Mouse (Mus musculus): ENCODE measurements around the gene A930033H14Rik. TPM values are rescaled to one million over a fixed set of nuclear protein-coding genes. Genes with fewer than 3 reads are reported as not detected.

Gene A930033H14Rik
- polyA plus RNA-seq, 1 experiment: 1.9 TPM

DNA sequence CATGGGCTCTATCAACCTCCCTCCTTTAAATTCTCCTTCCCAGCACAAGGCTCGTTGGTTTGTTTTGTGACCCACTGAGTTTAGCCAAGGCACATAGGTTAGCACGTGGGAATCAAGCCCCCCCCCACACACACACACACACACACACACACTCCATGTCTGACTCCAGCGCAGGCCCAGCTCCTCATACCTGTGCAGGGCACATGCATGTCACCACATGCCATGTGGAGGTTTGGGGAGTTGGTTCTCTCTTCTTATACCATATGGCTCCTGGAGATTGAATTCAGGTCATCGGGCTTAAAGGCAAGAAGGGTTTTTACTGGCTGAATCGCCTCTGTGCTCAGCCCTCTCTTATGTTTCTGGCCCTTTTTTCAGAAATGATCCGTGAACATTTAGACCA lies 38.4 kb upstream of the A930033H14Rik start:
- DNase-seq (ENCODE audit: low read depth): no peak
- TF ChIP-seq POLR2A (IDR thresholded peaks at IDR 0.05; ENCODE audit: borderline replicate concordance, extremely low read depth, insufficient read depth, insufficient read length, poor library complexity, severe bottlenecking): no peak
- TF ChIP-seq CTCF (IDR thresholded peaks at IDR 0.05; ENCODE audit: borderline replicate concordance, extremely low read depth, insufficient read depth, insufficient read length): no peak

DNA sequence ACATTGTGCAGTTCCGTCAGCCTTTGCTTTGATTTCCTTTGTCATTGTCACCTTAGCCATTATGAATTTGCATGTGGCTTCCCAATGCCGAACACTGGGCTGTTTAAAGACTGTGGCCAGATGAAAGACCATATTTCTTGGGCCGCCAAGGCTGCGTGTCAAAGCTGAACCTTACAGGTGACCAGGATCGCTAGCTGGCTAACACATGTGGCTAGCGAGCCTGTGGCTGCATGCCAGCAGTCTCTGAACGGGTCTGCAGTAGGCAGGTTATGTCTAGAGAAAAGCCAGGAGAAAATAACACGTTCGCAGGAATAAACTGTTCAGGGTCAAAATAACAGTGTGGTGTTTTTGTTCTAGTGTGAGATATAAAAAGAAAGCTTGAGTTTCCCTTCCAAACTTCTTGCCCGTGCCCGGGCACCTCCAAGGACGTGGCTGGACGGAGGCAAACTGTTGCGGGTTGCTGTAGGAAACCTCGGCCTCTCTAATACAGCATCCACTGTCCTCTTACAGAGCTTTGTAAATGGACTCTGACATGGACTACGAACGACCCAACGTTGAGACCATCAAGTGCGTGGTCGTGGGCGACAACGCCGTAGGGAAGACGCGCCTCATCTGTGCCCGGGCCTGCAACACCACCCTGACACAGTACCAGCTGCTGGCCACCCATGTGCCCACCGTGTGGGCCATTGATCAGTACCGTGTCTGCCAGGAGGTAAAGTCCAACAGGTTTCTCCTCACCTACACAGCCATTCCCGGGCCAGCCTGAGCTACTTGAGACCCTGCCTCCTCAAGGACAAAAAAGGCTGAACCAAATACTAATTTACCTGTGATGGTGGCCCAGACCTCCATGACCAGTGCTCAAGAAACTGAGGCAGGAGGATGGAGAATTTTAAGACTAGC lies 35.6 kb upstream of the A930033H14Rik start:
- TF ChIP-seq POLR2A (IDR thresholded peaks at IDR 0.05; ENCODE audit: borderline replicate concordance, extremely low read depth, insufficient read depth, insufficient read length, poor library complexity, severe bottlenecking): no peak
- peak; percentile 18 for DNase-seq (ENCODE audit: low read depth)

DNA sequence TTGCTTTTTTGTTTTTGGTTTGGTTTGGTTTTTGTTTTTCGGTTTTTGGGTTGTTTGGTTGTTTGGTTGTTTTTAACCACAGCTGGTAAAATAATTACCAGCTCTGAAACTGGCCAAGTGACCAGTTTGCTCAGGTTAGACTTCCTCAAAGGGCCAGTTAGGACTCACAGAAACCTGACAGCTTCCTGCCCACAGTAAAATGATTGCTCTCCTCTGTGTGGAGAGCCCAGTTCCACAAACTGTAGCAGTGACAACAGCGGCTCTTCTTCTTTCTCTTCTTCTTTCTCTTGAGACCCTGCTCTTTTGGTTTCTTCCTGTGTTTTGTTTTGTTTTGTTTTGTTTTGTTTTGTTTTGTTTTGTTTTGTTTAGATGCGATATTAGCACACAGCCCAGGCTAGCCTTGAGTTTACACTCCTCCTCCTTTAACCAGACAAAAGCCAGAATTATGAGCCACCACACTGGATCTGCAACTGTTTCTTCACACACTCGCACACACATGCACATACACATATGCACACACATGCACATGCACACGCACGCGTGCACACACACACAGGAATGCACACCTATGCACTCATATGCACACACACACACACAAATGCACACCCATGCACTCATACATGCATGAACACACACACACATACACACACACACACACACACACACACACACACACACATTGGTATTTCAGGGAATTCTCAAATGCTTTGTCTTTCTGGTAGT lies 34.6 kb upstream of the A930033H14Rik start:
- DNase-seq (ENCODE audit: low read depth): no peak
- no peak for TF ChIP-seq CTCF (IDR thresholded peaks at IDR 0.05; ENCODE audit: borderline replicate concordance, extremely low read depth, insufficient read depth, insufficient read length)
- no peak for TF ChIP-seq POLR2A (IDR thresholded peaks at IDR 0.05; ENCODE audit: borderline replicate concordance, extremely low read depth, insufficient read depth, insufficient read length, poor library complexity, severe bottlenecking)

DNA sequence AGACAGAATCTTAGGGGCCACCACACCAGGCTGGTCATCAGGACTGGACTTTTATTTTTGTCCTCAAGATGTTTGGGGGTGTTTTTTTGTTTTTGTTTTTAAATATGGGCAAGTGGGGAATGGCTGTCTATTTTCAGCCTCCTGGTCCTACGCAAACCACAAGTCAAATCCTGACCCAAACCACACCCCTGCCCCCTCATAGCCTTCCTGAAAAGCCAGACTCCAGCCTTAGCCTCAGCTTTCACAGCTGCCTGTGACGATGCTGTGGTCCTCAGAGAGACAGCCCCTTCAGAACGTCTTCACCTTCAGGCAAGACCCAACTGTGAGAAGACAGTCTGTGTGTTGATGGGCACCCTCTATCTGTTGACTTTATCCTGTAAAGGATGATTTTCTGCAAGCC lies 33.9 kb upstream of the A930033H14Rik start:
- DNase-seq (ENCODE audit: low read depth): no peak
- TF ChIP-seq CTCF (IDR thresholded peaks at IDR 0.05; ENCODE audit: borderline replicate concordance, extremely low read depth, insufficient read depth, insufficient read length) (no peak), POLR2A (IDR thresholded peaks at IDR 0.05; ENCODE audit: borderline replicate concordance, extremely low read depth, insufficient read depth, insufficient read length, poor library complexity, severe bottlenecking) (no peak)

DNA sequence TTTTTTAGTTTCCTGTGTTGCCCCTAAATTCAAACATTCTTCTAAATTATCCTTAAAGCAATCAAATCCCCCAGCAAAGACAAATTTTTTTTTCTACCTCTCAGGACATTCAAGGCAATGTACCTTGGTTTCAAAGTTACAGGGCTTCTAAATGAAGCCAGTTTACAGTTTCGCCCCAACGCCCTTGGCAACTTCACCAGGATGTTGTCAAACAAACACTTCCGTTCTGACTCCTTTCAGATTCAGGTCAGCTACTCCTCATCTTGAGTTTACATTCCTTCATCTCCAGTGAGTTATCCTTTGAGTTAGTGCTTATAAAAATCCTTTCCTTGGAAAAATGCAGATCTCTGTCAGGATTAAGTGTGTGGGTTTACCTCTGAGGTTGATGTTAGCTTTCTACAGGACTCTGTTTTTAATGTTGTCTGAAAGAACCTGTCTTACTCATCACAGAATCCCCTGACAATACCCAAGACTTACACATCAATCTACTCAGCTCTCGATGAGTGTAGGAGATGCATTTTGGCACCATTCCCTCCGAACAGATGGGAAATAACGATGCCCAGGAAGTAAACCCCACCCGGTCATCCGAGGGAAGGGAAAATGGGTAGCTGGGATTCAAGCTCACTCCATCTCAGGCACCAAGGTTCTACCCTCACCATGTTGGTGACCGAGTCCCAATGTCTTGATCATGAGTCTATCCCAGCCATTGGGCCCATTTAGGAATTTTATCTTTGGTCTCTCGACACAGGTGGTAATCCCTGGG lies 33.2 kb upstream of the A930033H14Rik start:
- no peak for TF ChIP-seq POLR2A (IDR thresholded peaks at IDR 0.05; ENCODE audit: borderline replicate concordance, extremely low read depth, insufficient read depth, insufficient read length, poor library complexity, severe bottlenecking)
- TF ChIP-seq CTCF (IDR thresholded peaks at IDR 0.05; ENCODE audit: borderline replicate concordance, extremely low read depth, insufficient read depth, insufficient read length): no peak
- peak; percentile 29 for DNase-seq (ENCODE audit: low read depth)

DNA sequence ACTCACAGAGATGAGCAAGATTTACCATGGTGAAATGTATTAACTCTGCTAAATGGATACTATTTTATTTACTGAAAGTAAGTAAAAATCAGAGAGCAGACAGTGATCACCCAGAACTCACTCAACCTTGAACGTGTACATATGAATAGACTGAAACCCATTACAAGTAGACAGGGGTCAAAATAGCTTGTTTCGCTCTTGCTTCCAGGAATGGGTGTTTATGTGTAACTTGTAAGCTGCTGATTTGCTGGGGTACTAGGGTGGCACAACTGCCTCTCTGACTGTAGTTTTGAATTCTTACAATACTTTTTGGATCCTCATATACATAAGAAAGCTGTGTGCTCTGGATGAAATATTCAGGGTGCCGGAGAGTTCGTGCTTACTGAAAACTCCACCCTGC lies 32.3 kb upstream of the A930033H14Rik start:
- TF ChIP-seq CTCF (IDR thresholded peaks at IDR 0.05; ENCODE audit: borderline replicate concordance, extremely low read depth, insufficient read depth, insufficient read length): no peak
- TF ChIP-seq POLR2A (IDR thresholded peaks at IDR 0.05; ENCODE audit: borderline replicate concordance, extremely low read depth, insufficient read depth, insufficient read length, poor library complexity, severe bottlenecking): no peak
- no peak for DNase-seq (ENCODE audit: low read depth)

DNA sequence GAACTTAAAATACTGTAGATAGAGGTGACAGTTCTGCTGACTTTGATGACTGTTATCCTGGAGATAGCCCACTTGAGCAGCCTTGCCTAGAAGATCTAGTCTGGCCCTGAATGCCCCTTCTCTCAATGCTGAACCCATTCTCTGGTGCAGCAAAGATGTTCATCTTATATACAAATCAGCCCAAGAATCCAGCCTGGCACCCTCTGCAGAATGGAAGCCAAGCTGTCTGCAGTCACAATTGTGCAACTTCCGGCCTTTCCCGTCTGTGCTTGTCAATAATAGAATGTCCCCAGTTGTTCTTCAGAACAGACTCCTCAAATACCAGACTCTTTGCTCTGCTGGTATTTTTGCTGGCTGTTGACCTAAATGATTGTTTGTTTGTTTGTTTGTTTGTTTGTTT lies 27.6 kb upstream of the A930033H14Rik start:
- TF ChIP-seq CTCF (IDR thresholded peaks at IDR 0.05; ENCODE audit: borderline replicate concordance, extremely low read depth, insufficient read depth, insufficient read length): no peak
- no peak for TF ChIP-seq POLR2A (IDR thresholded peaks at IDR 0.05; ENCODE audit: borderline replicate concordance, extremely low read depth, insufficient read depth, insufficient read length, poor library complexity, severe bottlenecking)
- DNase-seq (ENCODE audit: low read depth): no peak

DNA sequence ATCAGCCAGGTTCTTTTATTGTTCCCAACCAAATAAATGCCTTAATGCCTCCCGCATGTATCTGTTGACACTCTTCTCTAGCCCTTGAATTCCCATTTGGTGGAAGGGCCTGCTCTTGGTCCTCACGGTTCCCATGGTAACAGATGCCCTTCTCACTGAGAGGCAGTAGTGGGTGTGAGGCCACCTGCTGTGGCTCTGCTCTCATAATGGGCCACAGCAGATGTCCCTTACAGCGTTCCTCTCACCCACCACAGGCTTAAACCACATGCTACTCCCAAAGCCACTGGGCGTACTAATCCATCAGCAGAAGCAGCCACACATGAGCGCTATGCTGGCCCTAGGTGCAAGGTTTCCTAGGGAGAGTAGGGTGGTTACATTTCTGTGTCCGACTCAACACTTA lies 25.4 kb upstream of the A930033H14Rik start:
- no peak for TF ChIP-seq POLR2A (IDR thresholded peaks at IDR 0.05; ENCODE audit: borderline replicate concordance, extremely low read depth, insufficient read depth, insufficient read length, poor library complexity, severe bottlenecking)
- TF ChIP-seq CTCF (IDR thresholded peaks at IDR 0.05; ENCODE audit: borderline replicate concordance, extremely low read depth, insufficient read depth, insufficient read length): no peak
- DNase-seq (ENCODE audit: low read depth): peak; percentile 65

DNA sequence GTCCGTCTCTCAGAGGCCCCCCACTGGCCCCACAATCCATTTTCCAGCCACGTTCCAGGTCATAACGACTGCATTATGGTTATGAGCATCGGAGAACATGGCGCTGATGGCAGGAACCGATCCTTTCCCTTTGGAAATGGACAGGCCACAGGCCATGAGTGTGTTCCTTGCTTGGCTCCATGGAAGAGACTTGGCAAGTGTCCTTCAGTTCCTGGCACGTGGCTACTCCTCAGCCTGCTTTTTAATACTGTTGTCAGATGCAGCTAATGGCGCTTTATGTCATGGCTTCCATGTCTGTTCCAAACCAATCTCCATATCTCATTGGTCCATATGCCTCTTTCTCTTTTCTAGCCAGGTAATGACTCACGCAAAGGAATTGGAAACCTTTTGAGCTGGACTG lies 24.9 kb upstream of the A930033H14Rik start:
- no peak for TF ChIP-seq CTCF (IDR thresholded peaks at IDR 0.05; ENCODE audit: borderline replicate concordance, extremely low read depth, insufficient read depth, insufficient read length)
- no peak for TF ChIP-seq POLR2A (IDR thresholded peaks at IDR 0.05; ENCODE audit: borderline replicate concordance, extremely low read depth, insufficient read depth, insufficient read length, poor library complexity, severe bottlenecking)
- no peak for DNase-seq (ENCODE audit: low read depth)

DNA sequence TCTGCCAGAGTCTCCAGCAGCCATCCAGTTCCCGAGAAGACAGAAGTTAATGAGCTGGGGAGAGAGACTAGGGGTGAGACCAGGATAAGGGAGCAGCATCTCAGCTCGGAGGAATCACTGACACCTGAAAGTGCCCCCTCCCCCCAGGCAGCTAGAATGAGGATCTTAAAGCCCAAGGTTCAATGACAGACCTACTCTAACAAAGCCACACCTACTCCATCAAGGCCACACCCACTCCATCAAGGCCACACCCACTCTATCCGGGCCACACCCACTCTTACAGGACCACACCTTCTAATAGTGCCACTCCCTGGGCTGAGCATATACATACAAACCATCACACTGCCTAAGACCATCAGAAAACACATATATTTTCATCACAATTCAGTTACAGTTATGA lies 24.3 kb upstream of the A930033H14Rik start:
- TF ChIP-seq CTCF (IDR thresholded peaks at IDR 0.05; ENCODE audit: borderline replicate concordance, extremely low read depth, insufficient read depth, insufficient read length) (no peak), POLR2A (IDR thresholded peaks at IDR 0.05; ENCODE audit: borderline replicate concordance, extremely low read depth, insufficient read depth, insufficient read length, poor library complexity, severe bottlenecking) (no peak)
- DNase-seq (ENCODE audit: low read depth): no peak

DNA sequence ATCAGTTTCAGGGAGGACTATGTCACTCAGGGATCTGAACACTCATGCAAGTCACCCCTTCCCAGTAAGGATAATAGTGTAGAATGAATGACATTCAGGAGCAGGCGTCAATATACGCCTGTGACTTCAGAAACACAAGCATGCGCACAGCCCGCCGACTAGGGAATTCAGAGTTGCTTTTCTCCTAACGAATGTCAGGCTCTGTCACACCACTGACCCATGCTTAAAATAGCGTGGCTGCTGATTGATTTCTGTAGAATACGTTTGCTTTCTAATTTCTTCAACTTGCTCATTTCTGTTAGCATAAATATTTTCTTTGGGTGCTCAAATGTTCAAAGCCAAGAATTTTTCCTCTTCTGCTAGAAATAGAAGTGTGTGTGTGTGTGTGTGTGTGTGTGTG lies 13.1 kb upstream of the A930033H14Rik start:
- no peak for DNase-seq (ENCODE audit: low read depth)
- TF ChIP-seq CTCF (IDR thresholded peaks at IDR 0.05; ENCODE audit: borderline replicate concordance, extremely low read depth, insufficient read depth, insufficient read length) (no peak), POLR2A (IDR thresholded peaks at IDR 0.05; ENCODE audit: borderline replicate concordance, extremely low read depth, insufficient read depth, insufficient read length, poor library complexity, severe bottlenecking) (no peak)

Data from brain, embryonic 14.5 days (tissue).